In genomic region chr1:58937606-58938099, GRCm38 (mm10) we compare ENCODE assay signal across 22 mouse cellular contexts. TPM values are rescaled to one million over a fixed set of nuclear protein-coding genes. Genes with fewer than 3 reads are reported as not detected.
A peak's percentile ranks its signal among the peaks of the same experiment; 100 is the strongest.
DNase-seq lines count a peak whose midpoint lies in the region; ATAC-seq lines count a peak whose summit lies in the region.
"Had no signal": no experiment of that assay in that cellular context is flagged by ENCODE, and none has a peak within 500 bp of the region (broad histone marks: within the 10 kb centered on the region; RNA-seq: fewer than 3 reads in every experiment).

No protein-coding gene starts in this region.

- peak; percentile 70 for DNase-seq in heart, adult 11 months
- no peak for DNase-seq in heart, postnatal 36 days
- peak; percentile 78 for DNase-seq in A20 (ENCODE audit: low read depth, low spot score)
- DNase-seq in B cell, adult 2 months, result peak; percentile 37 to 44
- no peak for DNase-seq in adrenal gland, adult 18-20 months (ENCODE audit: low spot score in 2 of 2)
- DNase-seq in ovary, adult 18-20 months (ENCODE audit: low spot score), result no peak
- DNase-seq in cerebellum, postnatal 36 days, result no peak
- DNase-seq: adrenal gland, adult 2 months; adrenal gland, postnatal 14 days; cerebellum, adult 11-12 months; cerebellum, adult 8-10 months; cerebellum, postnatal 10 days; gastrocnemius, postnatal 14 days; heart, adult 18-20 months; heart, postnatal 10 days; heart, postnatal 4 days had no signal

- intact Hi-C loops in heart, postnatal 36 days (cut with DNase I), result no loop called here

- ATAC-seq in erythroid progenitor cell, adult 5-6 weeks (replicated peaks; ENCODE audit: low FRiP score, poor library complexity, severe bottlenecking), result peak; percentile 59
- ATAC-seq: forebrain, embryonic 13.5 days; forebrain, embryonic 16.5 days; hindbrain, postnatal 0 days; inflammation-experienced regulatory T-cells, adult 6 months; intestine, embryonic 16.5 days had no signal

RNA-seq across cellular contexts. Expression of gene Trak2, which starts 35.6 kb away (rescaled TPM):
- 100 to 1,000 TPM; 165 to 186 TPM for total RNA-seq in heart, postnatal 36 days (2021)
- total RNA-seq in erythroid progenitor cell, adult 5-6 weeks (2015; ENCODE audit: low replicate concordance), result 453 and 558 TPM in 2 replicates
- 520 and 536 TPM in 2 replicates for total RNA-seq in erythroid progenitor cell, adult 5-6 weeks (2017; ENCODE audit: low replicate concordance)
- total RNA-seq in adrenal gland, adult 18-20 months (2021), result 10 to 100 TPM; 46.3 to 70.8 TPM

RNA-seq across cellular contexts. Expression of gene Stradb, which starts 35.7 kb away (rescaled TPM):
- total RNA-seq in heart, postnatal 36 days (2021), result 10 to 100 TPM; 70.2 to 70.6 TPM
- total RNA-seq in erythroid progenitor cell, adult 5-6 weeks (2015; ENCODE audit: low replicate concordance), result 237 and 245 TPM in 2 replicates
- total RNA-seq in erythroid progenitor cell, adult 5-6 weeks (2017; ENCODE audit: low replicate concordance), result 160 and 184 TPM in 2 replicates
- 10 to 100 TPM; 32.7 to 47.4 TPM for total RNA-seq in adrenal gland, adult 18-20 months (2021)

Comparison
In these comparisons a context has a peak if more than half of its experiments do, and no peak if none do; other contexts are left out.
1. DNase-seq: peak in heart, adult 11 months (single experiment), A20 (single experiment) and B cell, adult 2 months (2 of 2); none in heart, postnatal 36 days (0 of 2), adrenal gland, adult 18-20 months (0 of 2), ovary, adult 18-20 months (single experiment) and cerebellum, postnatal 36 days (0 of 2).